Mouse (Mus musculus) lung, postnatal 10 days (tissue): ENCODE data around the gene Rnase1.

ENCODE experiments used
- DNase-seq: peaks from one replicate; pipeline ENCODE4 v3.0.0; 2021

Gene Rnase1

DNA sequence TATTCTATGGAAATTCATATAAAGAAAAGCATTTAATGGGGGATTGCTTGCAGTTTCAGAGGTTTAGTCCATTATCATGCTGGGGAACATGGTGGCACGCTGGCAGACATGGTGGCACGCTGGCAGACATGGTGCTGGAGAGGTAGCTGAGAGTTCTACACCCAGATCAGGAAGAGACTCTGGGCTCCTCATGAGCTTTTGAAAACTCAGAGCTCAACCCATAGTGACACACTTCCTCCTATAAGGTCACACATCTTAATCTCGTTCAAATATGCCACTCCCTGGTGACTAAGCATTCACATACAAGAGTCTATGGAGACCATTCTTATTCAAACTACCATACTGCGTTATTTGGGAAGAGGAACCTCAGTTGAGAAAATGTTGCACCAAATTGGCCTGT lies 14.2 kb downstream of the Rnase1 start:
- no peak for DNase-seq

DNA sequence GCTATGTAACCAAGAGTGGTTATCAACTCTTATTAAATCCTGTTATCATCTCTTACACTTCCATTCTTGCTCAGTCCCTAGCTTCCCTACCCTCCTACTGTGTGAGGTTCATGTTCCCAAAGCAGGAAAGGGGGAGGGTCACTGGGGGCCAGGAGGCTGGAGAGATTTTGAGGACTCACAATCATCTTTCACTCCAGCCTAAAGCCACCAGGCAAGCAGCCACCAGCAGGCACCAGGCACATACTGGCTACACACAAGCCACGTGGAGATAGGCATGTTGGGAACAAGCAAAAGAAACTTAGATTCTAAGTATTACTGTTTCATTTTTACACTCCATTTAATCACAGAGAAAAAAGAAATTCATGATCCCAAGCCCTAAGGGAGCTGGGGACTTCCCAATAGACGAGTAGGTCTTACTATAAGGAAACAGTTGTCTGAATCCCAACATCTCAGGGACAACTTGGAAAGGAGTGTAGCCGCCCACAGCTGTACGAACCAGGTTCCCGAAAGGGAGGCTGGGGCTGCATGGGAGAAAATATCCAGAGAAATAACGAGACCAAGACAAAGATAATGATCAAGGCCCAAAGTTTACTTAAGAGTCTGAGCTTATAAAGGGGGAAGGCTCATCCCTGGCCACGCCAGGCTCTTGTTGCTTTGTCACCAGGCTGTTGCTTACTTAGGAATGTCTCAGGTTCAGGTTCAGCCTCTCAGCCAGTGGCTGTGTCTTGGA lies 15.3 kb downstream of the Rnase1 start:
- no peak for DNase-seq

GRCm38 (mm10) chr14:51130315-51130940 lies 16.2 kb downstream of the Rnase1 start:
- DNase-seq: no peak

DNA sequence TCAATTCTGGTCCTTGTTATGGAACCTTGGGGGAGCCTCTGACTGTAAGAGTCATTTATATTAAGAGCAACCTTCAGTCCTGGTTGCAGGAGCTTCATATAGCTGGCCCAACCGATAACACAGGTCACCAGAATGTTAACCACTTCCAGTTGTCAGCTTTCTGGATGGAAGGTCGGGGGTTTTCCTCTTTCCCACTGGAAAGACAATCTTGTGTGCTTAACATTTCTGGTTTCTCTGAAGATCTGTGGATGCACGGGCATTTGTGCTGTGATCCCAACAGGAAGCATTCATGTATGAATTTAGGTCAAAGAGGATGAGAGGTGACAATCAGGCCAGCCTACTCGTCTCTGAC lies 17.0 kb downstream of the Rnase1 start:
- no peak for DNase-seq

GRCm38 (mm10) chr14:51128775-51129623 lies 17.6 kb downstream of the Rnase1 start:
- no peak for DNase-seq

DNA sequence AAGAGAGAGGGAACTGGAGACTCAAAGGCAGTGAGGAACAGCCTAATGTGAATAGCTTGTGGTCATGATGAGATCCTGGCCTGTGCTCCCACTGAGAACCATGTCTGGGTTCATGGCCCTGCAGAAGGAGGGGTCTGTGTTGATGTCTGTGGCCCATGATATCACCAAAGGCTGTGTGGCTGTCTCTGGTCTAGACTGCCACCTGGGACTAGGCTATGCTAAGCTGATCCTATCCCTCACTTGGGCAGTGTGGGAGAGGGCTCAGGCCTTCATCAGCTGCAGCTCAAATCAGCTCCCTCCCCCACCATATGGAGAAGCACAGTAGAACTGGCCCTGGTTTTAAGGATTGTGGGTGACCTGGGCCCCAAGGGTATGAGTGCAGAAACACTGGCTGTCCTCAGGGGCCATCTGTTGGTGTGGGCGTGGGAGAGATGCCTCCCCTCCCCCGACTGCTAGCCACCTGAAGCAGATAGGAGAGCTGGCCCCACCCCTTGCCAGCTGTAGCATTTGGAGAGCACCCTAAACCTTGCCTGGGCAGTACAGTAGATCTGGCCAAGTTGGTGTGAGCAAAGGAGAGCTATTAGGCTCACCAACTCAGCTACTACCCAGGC lies 18.8 kb downstream of the Rnase1 start:
- no peak for DNase-seq

DNA sequence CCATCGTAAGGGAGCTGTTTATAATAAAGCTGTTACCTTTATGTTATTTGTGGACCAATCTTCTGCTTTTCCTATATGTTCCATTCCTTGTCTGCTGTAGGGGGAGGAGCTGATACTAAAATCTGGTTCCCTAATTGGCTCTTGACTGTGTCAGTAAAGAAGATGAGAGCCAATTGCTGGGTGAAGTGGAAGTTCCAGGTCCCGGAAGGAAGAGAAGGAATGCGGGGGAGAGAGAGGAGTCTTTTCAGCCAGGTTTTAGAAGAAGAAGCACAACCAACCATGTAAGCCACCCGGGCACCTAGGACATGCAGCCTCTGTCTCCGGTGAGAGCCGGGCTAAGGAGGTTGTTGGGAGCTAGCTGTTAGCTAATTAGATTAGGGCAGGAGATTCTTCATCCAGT lies 20.9 kb downstream of the Rnase1 start:
- no peak for DNase-seq

DNA sequence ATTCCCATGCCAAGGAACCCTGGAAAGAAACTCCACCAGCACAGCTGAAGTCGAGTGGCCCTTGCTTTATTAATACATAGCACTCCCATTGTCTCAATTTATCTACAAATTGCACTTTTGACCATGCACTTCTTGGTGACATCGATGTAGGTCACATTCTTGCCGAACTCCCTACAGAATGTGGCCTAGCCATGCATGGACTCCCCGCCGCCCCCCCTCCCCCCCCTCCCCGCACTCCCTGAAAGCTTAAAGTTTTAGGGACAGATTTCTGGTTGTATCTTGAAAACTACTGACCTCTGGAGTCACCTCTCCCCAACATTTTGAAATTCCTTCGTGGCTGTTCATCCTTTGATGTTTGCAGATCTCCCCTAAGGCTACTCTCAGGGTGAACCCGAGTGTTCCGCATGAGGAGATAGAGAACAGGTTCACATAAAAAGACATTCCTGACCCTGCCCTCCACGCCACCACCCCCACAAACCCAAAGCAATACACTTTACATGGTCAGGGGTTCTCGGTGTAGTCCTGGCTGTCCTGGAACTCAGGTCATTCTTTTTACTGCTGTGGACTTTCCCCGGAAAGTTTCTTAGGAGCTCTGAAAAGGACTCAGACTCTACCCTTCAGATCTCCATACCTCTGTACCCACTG lies 32.5 kb downstream of the Rnase1 start, which contains the start of gene Eddm3b:
Gene Eddm3b, plus strand, starts transcription at position 511 of the 645 bp plus-strand sequence.
- no peak for DNase-seq

- DNase-seq: no peak
Measured at GRCm38 (mm10) chr14:51113476-51113875, 33.1 kb downstream of the Rnase1 start.

- DNase-seq: no peak
Measured at GRCm38 (mm10) chr14:51111966-51112365, 34.6 kb downstream of the Rnase1 start.

DNA sequence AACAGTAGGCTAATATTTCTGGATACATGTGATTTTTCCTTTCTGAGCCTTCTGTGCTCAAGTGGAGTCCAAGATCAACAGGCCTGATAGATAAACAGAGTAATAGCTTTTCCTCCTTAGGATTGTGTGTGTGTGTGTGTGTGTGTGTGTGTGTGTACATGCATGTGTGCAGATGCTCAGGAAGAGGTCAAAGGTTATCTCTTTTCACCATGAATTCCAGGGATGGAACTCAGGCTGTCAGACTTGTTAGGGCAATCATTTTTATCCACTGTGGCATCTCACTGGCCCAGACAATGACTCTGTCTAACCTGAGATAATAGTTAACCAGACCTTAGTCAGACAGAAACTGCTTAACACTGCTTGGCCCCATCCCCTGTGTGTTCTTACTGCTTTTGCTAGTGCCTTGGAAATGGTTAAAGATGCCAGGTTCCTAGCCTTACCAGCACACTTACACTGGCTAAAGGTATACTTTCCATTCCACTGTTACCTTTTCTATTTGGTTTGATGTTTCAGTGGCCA lies 40.1 kb downstream of the Rnase1 start:
- DNase-seq: no peak

DNA sequence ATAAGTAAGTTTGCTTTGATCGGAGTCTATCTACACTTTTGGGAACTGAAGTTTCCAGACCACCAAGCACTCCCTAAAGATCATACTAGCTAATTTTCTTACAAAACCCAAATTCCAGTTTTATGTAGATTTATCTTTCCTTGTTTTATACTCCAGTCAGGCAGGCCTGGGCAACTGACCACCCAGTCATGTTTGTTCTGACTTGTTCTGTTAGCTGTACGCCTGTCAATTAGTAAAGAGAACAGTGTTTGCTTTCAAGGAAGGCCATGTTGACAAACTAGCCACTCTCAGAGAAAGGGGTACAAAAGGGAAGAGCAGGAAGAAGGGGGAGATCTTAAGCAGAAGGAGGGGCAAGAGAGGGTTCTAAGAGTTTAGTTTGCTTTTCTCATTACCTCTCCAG lies 42.2 kb downstream of the Rnase1 start:
- DNase-seq: no peak

DNA sequence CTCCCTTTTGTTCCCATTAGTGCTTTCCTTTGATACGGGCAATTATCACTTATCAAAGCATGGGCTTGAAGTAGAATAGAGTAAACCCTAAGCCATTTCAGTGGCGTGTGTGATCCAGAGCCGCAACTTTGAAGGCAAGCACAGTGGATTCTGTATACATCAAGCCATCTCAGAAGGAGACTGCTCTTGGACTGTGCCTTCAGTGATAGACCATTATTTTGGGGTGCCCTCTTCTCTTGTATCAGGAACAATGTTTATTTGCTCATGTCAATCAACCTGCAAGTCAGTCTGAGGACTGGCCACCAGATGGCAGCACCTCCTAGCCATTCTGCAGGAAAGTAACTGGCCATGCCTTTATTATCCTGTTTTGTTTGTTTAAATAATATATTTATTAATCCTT lies 43.4 kb downstream of the Rnase1 start:
- peak; percentile 71 for DNase-seq

GRCm38 (mm10) chr14:51101284-51101683 lies 45.3 kb downstream of the Rnase1 start:
- DNase-seq: no peak

DNA sequence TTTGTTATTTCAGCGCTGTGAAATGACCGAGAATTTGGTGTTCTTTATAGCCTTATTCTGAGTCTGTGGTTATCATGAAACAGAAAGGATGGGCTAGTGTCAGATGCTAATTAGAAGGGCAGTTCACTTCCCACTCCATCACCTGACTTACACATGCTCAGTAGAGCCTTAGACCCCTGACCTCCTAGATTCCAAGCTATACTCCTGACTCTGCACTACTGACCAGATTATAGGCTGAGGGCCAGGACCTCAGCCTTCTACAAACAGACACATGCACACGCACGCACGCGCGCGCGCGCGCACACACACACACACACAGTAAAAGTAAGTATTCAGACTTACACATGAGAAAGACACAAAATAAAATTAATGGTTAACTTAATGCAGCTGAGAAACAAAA lies 47.7 kb downstream of the Rnase1 start:
- DNase-seq: no peak

GRCm38 (mm10) chr14:51098300-51098699 lies 48.3 kb downstream of the Rnase1 start:
- peak; percentile 87 for DNase-seq

- peak; percentile 36 for DNase-seq
Measured at GRCm38 (mm10) chr14:51095736-51096524, 50.7 kb downstream of the Rnase1 start.
